Mouse (Mus musculus) T-helper 17 cell (primary cell): Measurements from ENCODE around the gene 9130213A22Rik.

ENCODE experiments used
- in situ Hi-C, 2 experiments: fragments of 300-600 bp; cut with MboI, MseI; formaldehyde crosslinking; loops; 1 replicate in 1 of 2; 2 replicates in 1 of 2; pipeline ENCODE4 v1.15.1; 2025; ENCODE audit warnings: high pct_unique_total_duplicates in 2 of 2

The 9130213A22Rik gene

GRCm38 (mm10) chr11:69080102-69080854 lies 42.1 kb downstream of the 9130213A22Rik start:
- in situ Hi-C loops, result loop anchor here in 1 of 2 experiments (25.0 kb wide), 1 partner anchor 1582 kb away; the partner anchor contains the start of genes Eno3, Pfn1 and Spag7

GRCm38 (mm10) chr11:69078805-69079438 lies 43.5 kb downstream of the 9130213A22Rik start:
- in situ Hi-C loops, result loop anchor here in 1 of 2 experiments (25.0 kb wide), 1 partner anchor 1583 kb away; the partner anchor contains the start of genes Eno3, Pfn1 and Spag7

- in situ Hi-C loops, result loop anchor here in 1 of 2 experiments (25.0 kb wide), 1 partner anchor 1584 kb away; the partner anchor contains the start of genes Eno3, Pfn1 and Spag7
These were observed 44.3 kb downstream of the 9130213A22Rik start for GRCm38 (mm10) chr11:69078041-69078440.

- in situ Hi-C loops, result loop anchor here in 1 of 2 experiments (25.0 kb wide), 1 partner anchor 1585 kb away; the partner anchor contains the start of genes Eno3, Pfn1 and Spag7
These were observed 45.1 kb downstream of the 9130213A22Rik start for GRCm38 (mm10) chr11:69077316-69077715.

GRCm38 (mm10) chr11:69076572-69076971 lies 45.8 kb downstream of the 9130213A22Rik start:
- in situ Hi-C loops, result loop anchor here in 1 of 2 experiments (25.0 kb wide), 1 partner anchor 1586 kb away; the partner anchor contains the start of genes Eno3, Pfn1 and Spag7

- in situ Hi-C loops, result loop anchor here in 1 of 2 experiments (25.0 kb wide), 1 partner anchor 1586 kb away; the partner anchor contains the start of genes Eno3, Pfn1 and Spag7
These were observed 46.5 kb downstream of the 9130213A22Rik start for GRCm38 (mm10) chr11:69075764-69076479.

GRCm38 (mm10) chr11:69074776-69075069 lies 47.7 kb downstream of the 9130213A22Rik start:
- in situ Hi-C loops, result loop anchor here in 1 of 2 experiments (25.0 kb wide), 1 partner anchor 1588 kb away; the partner anchor contains the start of genes Eno3, Pfn1 and Spag7

GRCm38 (mm10) chr11:69073951-69074775 lies 48.2 kb downstream of the 9130213A22Rik start:
- in situ Hi-C loops, result no loop called here

GRCm38 (mm10) chr11:69073065-69073888 lies 49.1 kb downstream of the 9130213A22Rik start:
- in situ Hi-C loops, result no loop called here

GRCm38 (mm10) chr11:69072666-69073064 lies 49.7 kb downstream of the 9130213A22Rik start:
- in situ Hi-C loops, result no loop called here

- in situ Hi-C loops, result no loop called here
These were observed 50.2 kb downstream of the 9130213A22Rik start for GRCm38 (mm10) chr11:69072234-69072633.

- in situ Hi-C loops, result no loop called here
These were observed 51.1 kb downstream of the 9130213A22Rik start for GRCm38 (mm10) chr11:69071262-69071661.

- in situ Hi-C loops, result no loop called here
These were observed 51.7 kb downstream of the 9130213A22Rik start, which contains the start of gene Tmem107 for GRCm38 (mm10) chr11:69070590-69071222. Gene Tmem107 (plus strand): TSS chr11:69070806.

GRCm38 (mm10) chr11:69070093-69070492 lies 52.3 kb downstream of the 9130213A22Rik start:
- in situ Hi-C loops, result no loop called here
